Mouse (Mus musculus) lung, postnatal 25 days (tissue): ENCODE measurements around the gene Gm20518.

Source experiments
- DNase-seq: peaks from one replicate; pipeline ENCODE4 v3.0.0; 2022; ENCODE audit warnings: low spot score

Gm20518 gene

DNA sequence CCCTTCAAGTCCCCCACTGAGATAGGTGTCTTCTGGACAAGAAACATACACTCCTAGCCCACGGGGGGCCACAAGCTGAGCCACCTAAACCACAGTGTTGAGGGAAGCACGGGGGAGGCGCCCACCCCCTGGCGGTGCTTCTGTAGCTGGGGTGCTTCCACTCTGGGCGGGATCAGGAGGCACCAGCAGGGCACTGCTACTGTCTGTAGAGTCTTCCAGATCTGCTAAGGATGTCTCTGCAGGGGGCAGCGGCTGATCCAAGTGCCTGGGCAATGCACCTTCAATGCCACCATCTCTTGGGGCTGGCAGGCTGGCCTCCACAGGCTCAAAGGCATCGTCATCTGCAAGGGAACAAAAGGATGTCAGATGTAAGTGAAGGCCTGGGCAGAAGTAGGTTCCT, 49.0 kb downstream of the Gm20518 start:
- no peak for DNase-seq

DNA sequence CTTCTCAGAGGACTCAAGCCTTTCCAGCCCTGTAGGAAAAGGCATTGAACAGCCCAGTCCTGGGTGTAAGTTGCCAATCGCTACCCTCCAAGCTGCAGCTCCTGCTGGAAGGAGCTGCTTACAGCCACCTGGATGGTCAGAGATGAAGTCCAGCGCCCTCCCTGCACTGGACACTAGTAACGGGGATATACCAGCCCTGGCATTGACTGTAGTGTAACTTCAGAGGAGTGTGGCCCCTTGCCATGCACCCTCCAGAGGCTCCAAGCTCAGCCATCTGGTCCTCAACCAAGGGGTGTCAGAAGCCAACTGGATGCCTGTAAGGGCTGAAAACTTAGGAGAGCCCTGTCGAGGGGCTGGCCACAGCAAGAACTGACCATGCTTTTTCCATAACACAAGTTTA, 51.5 kb downstream of the Gm20518 start:
- DNase-seq = no peak

DNA sequence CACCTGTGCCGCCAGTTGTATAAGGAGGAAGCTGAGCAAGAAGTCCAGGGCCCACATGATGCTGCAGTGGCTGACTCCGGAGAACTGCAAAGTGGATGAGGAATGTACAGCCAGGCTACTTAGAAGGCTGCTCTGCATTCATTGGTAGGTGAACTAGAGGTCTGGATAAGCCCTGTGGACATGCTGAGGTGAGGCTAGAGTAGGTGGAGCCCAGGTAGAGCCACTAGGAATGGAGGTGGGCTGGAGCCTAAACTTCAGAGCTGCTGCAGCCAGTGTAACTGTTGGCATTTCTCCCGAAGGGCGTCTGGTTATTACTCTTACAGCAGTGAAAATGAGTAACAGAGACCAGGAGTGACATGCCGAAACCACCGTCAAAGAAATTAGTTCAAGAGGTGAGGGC, 53.4 kb downstream of the Gm20518 start, which contains the start of gene Car15:
Gene Car15, minus strand, starts transcription at position 314 of the 400 bp plus-strand sequence.
- no peak for DNase-seq

DNA sequence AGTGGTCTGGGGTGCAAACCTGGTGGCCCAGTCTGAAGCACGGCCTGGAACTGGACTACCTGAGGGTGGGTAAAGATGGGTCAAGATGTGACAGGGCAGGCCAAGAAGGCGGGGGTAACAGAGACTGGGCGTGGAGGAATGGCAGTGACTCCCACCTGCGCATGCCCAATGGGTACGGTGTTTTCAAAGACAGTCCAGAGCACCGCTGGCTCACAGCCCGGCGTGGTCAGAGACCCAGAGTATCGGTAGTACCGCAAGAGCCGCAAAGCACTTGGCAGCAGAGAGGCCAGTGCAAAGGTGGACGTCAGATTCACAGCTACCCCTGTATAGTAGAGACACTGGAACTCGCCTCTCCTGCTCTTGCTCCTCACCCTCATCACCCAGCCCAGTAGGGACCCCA, 56.0 kb downstream of the Gm20518 start:
- no peak for DNase-seq

DNA sequence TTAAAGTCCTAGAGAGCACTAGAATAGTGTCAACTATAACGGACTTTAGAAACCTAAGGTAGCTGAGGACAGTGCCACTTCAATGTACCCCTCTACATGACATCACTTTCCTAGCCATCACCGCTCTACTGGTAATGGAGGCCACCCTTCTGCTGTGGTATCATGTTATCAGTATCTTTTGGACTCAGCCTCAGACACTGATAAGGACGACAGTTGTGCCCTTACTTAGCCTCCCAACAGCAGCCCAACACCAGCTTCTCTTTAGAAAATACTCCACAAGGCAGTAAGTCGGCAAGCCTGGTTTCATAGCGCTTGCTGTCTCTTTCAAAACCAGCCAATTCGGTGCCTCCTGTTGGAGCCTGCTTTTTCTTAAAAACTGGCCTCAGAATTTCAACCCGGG, 56.9 kb downstream of the Gm20518 start:
- no peak for DNase-seq

DNA sequence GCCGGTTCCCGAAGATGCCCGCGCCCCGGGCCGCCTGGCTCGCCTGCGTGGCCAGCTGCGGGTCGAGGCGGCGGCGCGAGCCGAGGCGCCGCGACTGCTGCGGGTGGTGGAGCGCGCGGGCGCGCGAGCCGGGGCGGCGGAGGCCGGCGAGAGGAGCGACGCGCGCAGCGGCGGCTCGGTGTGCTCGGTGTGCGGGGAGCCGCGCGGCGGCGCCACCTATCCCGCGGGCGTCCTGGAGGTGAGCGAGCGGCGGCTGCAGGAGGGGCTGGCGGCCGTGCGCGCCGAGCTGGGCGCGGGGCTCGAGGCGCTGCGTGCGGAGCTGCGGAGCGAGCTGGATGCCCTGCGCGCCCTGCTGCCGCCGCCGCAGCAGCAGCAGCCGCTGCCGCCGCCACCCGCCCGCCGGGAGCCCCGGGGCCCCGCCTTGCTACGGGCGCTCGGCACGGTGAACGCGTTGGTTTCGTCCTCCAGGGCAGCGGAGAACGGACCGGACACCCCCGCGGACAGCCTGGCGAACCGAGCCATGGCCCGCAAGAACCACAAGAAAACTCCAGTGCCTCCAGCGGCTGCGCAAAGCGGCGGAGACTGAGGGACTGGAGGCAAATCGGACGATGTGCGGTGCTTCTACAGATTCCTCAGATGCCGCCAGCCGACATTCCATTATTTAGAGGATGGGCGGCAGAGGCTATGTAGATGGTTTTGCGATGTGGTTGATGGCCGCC, 57.6 kb downstream of the Gm20518 start:
- DNase-seq = no peak

DNA sequence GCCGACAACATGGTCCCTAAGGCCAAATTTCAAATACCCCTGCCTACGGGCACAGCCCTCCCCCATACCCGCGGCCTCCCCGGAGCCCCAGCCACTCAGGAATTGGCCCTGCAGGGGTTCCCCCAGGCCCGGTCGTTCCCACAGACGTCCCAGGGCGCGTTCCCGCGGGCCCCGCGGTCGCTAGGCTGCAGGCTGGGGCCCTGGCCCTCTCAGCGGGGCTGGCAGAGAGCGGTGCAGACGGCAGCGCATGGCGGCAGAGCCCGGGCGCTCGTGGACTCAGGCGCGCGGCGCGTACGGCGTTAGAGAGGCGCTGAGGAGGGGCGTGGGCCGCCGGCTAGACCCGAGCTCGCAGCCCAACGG, 58.2 kb downstream of the Gm20518 start:
- no peak for DNase-seq

DNA sequence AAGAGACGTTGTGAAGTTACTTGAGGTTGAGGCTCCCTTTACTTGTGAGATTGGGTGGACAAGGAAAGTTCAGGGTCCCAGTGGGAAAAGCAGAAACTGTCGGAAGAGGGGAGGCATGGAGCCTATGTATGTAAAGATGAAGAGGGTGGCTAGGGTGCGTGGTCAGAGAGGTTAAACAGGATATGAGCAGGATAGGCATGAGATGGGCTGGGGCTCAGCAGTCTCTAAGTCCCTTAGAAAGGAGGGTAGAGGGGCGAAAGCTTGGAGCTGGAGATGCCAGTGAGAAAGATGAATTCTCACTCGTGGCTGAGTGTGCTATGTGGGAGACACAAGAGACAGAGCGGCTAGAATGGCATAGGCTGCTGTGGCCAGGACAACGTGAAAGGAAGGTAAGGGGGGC, 58.6 kb downstream of the Gm20518 start, which contains the start of gene B830017H08Rik:
Gene B830017H08Rik, plus strand, starts transcription at position 301 of the 400 bp plus-strand sequence.
- no peak for DNase-seq

DNA sequence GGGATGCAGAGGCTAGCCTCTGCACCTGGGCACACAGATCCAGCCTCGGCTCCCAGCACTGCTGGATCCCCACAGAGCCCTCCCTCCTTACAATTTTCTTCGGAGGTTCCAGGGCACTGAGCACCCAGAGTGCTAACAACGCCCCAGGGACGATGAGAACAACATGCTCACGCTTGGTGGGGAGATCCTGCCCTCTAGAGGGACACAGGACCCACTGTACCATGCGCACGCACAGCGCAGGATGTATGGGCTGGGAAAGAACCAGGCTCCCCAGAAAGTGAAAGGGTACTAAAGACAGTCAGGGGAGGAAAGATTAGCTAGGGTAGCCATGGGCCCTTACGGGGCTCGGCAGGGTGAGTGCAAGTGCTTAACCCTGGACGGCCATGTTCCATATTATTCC, 59.7 kb downstream of the Gm20518 start:
- DNase-seq = no peak

DNA sequence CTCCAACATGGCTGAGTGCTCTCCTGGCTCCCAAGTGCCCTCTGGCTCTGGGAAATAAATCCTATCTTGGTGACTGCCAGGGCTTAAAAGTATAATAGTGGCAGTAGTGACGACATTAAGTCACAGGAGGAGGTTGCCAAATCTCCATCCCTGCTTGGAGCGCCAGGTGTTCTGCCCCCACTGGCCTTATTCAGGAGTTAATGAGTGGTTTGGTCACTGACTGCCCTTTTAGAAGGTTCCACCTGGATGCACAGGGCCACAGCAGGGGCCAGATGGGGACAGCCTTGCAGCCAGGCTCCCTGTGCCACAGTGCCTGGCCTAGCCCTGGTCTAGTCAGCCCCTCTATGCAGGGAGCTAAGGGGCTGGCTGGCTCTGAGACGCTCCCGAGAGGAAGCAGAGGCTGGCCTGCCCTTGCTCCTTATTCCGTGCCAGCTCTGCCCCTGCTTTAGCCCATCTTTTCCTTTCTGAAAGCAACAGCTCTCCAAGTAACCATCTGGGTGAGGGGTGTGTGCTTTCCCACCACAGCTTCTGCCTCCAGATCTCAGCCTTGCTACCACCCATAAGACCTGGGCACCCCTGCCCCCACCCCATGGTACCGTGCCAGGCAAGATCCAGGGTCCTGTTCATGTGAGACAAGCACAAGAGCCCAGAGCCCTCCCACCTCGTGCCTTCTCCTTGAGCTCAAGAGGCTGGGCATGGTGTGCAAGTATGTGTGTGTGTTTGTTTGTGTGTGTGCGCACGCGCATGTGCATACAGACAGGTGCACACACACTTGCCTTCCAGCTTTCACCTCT, 60.9 kb downstream of the Gm20518 start:
- DNase-seq = no peak

DNA sequence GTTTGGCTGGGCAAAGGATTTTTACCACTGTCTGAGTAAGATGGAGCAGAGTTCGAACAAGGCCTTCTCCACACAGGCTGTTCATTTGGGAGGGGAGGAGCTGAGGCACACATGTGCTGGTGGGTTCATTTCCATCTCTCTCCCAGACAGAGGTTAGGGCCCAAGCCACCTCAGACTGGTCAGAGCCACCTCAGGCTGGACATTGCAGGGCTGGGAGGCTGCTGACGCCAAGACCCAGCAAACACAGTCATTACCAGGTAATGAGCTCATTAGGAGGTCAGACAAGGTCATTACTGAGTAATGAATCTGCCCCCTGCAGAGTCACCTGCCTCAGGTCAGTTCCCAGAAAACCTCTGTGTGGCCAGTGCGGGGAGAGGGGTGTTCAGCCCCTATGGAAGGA, 62.6 kb downstream of the Gm20518 start:
- DNase-seq = no peak

DNA sequence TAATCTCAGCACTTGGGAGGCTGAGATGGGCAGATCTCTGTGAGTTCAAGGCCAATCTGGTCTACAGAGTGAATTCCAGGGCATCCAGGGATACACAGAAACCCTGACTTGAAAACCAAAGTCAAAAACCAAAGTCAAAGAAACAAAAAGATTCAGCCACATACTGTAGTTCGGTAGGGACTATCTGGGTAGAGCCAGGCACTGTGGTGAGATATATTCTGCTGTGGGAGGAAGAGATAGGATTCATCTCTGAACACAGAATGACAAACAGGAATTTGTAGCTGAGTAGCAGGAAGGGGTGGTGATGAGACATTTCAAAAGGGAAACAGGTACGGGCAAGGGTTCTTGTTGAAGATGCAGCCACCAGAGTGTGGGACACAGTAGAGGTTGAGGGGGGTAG, 63.2 kb downstream of the Gm20518 start:
- DNase-seq = no peak

DNA sequence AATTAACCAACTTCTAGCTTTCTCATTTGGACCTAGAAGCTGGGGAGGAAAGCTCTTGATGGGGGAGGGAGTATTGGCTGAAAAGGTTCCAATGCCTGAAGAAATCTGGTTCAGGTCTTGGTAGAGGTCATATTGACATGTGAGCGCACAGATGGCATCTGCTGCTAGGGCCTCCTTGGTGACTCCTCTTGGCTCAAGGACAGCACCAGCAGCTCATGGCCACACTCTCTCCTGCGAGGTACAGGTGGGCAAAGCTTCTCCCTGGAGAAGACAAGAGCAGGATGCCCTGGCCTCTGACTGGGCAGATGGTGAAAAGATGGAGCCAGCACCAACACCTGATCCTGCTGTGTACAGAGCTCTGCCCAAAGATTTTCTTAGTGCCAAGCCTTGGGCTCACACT, 65.0 kb downstream of the Gm20518 start:
- DNase-seq = no peak

DNA sequence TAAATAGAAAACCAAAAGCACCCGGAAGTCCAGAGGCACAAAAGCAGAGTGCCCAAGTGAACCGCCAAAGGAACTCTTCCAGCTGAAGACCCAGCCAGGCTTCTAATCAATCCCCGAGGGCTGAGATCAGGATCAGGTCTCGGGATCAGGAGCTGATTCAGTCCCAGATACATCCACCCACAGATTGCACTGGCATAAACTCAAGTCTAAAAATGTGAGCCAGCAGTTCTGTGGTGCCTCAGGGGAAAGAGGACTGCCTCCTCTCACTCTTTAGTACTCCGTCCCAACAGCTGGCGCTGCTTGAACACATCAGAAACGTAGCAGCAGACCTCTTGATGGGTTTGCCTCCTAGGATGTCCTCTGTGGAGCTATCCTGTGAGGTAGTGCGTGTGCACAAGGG, 74.9 kb downstream of the Gm20518 start:
- no peak for DNase-seq

DNA sequence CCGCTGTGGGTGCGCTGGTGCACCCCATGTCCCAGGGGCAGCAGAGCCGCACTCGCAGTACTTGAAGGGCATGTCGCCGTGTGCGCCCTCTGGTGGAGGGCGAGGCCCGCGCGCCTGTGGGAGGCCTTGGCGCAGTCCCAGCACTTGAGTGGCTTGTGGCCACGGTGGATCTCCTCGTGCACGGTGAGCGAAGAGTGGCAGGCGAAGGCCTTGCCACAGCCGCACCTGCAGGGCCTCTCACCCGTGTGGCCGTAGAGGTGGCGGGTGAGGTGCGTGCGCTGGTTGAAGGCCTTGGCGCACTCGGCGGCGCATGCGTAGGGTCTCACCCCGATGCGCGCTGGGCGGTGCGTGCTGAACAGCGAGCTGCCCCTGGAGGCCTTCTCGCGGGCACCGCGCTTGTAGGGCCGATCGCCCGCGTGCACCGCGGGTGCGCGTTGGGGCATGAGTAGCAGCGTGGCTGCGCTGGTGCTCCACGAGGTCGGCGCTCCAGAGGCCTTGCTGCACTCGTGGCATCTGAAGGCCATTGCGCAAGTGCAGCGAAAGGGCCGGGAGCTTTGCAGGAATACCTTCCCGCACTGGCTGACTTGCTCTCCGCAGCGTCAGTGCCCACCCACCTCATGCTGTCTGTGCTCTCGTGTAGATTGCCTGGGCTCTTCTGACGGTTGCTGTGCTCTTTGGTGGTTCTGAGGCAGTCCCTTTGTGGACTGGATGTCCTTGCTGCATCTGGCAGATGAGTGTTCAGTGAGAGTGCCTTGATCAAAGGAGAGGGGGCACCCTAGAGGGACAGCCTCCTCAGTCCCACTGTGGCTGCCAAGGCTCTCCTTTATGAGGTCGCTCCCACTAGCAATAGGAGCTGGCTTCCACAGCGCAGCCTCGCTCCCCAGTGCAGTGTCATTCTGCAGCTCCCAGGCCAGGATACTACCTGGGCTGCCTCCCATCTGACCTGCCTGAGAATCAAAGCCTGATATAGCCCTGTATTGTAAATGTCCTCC, 75.8 kb downstream of the Gm20518 start:
- DNase-seq = peak; percentile 68

DNA sequence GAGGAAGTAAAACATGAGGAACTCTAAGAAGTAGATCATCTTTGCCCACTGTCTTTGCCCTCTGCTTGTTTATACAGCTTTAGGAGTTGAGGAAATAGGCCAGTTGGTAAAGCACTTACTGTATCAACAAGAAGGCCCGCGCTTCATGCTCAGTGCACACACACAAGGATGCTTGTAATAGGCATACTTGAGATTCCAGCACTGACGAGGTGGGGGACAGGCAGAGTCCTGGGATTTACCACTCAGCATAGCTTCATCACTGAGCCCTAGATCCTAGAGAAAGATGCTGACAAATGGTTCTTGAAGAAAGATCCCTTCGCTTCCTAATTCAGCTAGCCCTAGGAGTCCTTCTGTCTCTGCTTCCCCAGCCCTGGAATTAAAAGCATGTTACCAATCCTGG, 78.3 kb downstream of the Gm20518 start:
- DNase-seq = no peak

DNA sequence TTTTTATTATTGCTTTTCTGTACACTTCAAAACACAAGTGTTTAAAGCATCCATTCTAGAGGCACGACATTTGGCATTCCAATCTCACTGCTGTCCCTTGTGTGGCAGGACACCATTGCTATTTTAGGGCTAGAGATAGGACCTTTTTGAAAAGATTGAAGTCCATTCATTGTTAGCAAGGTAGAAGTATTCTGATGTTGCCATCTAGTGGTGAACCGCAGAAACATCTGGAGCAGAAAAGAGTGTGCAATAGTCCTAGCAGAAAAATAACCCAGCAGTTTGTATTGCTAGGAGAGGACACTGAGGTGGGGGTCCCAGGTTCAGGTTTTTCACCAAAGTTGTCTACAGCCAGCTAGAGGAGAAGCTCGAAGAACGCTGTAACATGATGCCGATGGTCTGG, 79.4 kb downstream of the Gm20518 start:
- DNase-seq = peak; percentile 74

DNA sequence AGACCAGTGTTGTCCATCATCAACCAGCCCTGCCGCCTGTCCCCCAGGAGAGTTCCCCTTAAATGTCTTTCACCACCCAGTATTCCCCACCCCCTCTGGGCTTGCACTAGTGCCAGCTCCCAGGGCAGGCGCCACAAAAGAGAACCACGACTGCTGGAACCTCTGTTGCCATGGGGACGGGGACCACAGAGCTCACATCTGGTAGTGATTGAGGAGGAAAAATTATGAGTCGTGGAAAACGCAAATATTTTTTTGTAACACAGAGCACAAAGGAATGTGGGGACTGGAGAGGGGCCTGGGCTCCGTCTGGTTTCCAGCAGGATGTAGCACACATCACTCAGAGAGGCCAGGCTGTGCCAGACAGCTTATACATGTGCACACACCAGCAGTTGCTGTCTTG, 81.8 kb downstream of the Gm20518 start:
- DNase-seq = peak; percentile 39

DNA sequence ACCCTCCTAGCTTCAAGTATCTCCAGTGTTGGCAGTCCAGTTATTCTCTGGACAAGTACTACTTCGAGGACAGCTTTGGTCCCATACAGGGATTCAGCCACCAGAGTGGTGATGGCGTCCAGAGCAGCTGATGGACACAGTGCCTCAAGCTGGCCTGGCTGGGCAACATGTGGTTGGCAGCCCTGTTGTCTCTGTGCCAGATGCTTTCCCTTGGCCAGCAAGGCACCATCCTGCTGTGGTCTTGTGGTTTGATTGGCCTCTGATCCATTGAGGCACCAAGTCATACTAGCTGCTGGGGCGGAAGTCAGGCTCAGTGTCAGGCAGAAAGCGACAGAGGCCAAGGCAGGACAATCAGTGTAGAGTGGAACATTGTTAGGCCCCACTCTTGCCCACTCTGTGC, 82.3 kb downstream of the Gm20518 start:
- DNase-seq = no peak

DNA sequence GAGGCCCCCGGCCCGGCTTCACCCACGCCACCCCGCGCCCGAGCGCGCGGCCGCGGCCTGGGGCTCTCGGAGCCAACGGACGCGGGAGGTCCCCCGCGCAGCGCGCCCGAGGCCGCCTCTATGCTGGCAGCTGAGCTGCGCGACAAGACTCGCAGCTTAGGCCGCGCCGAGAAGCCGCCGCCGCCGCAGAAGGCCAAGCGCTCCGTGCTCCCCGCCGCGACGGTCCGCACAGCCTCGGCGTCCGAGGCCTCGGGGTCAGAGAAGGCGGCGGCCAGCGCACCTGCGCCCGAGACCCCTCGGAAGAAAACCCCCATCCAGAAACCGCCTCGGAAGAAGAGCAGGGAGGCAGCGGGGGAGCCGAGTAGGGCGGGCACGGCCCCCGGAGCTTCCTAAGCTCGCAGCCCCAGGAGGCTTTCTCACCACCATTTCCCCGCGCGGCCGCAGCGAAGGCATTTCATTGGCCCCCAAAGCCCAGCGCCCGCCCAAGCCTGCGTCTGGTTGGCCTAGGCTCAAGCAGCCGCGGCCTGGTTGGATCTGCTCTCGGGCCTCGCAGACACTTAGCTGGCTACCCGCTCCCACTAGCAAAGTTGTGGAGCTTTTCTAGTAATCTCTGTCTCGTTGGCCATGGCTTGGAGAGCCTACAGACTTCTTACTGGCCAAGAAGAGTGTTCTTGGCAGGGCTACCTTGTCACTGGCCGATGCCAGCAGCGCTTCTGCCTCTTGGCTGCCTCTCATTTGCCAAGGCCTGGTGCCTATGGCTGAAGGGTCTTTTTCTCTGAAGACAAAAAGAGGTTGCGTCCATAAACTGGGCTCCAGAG, 84.1 kb downstream of the Gm20518 start:
- DNase-seq = peak; percentile 84

DNA sequence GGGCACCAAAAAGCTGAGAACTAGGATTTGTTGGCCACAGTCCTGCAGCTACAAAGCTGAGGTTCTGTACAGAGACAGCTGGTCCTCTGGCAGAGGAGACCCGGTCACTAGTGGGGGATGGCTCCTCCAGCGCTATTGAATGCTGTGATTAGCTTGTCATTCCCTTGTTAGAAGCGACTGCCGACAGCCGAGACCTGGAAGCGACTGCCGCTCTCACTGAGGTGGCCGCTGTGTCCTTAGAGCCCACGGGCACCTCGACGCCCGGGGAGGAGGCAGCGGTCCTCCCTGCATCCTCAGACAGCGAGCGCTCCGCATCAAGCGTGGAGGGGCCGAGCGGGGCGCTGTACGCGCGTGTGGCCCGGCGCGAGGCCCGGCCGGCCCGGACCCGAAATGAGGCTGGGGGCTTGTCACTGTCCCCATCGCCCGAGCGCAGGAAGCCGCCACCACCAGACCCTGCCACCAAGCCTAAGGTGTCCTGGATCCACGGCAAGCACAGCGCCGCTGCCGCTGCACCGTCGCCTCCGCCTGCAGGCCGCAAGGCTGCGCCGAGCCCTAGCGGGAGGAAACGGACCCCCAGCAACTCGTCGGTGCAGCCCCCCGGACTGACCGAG, 84.8 kb downstream of the Gm20518 start:
- no peak for DNase-seq
